Mouse (Mus musculus) testis, adult 2 months (tissue): Measurements from ENCODE around the gene Stab1.

Experiments
- CTCF ChIP-seq: fragments of 200-500 bp; IDR thresholded peaks from 2 replicates; pipeline ENCODE4 v1.5.1; 2012; ENCODE audit warnings: low read depth, mild to moderate bottlenecking, inconsistent platforms, low read length, moderate library complexity; ENCODE audit not compliant: control insufficient read depth, insufficient read depth, insufficient replicate concordance
- POLR2A ChIP-seq: fragments of 200-500 bp; IDR thresholded peaks from 2 replicates; pipeline ENCODE4 v1.6.1; 2012; ENCODE audit warnings: low read depth, mild to moderate bottlenecking, inconsistent platforms, low read length, moderate library complexity; ENCODE audit not compliant: control insufficient read depth

GRCm38 (mm10) chr14:31184195-31184594 is 15.8 kb upstream of the Stab1 start:
- TF ChIP-seq CTCF (no peak), POLR2A (no peak)
